Mouse (Mus musculus): ENCODE results near the gene Grcc10.

The Grcc10 gene

DNA sequence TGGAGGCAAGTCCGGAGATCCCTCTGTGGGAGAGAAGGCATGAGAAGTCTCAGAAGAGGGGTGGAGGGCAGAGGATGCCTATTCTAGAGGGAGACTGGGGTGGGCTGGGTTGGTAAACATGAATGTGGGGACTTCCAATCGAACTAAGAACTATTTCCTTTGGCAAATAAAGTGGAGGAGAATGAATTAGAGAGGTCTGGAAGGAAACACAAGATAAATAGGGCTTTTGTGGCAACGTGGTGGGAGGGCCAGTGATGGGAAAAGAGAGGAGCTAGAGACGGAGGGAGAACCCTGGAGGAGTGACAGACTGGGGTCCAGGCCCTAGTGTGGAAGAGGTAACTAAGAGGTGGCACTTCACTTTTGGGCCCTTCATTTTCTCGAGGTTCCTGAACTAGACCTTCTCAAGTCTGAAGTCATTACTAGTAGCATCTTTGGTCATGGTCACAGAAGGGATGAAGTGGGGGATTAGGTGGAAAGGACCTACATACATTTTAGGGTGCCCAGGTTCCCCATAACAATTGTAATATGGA, 16.2 kb upstream of the Grcc10 start:
- DNase-seq (ENCODE audit: low spot score in 2 of 2): no peak

DNA sequence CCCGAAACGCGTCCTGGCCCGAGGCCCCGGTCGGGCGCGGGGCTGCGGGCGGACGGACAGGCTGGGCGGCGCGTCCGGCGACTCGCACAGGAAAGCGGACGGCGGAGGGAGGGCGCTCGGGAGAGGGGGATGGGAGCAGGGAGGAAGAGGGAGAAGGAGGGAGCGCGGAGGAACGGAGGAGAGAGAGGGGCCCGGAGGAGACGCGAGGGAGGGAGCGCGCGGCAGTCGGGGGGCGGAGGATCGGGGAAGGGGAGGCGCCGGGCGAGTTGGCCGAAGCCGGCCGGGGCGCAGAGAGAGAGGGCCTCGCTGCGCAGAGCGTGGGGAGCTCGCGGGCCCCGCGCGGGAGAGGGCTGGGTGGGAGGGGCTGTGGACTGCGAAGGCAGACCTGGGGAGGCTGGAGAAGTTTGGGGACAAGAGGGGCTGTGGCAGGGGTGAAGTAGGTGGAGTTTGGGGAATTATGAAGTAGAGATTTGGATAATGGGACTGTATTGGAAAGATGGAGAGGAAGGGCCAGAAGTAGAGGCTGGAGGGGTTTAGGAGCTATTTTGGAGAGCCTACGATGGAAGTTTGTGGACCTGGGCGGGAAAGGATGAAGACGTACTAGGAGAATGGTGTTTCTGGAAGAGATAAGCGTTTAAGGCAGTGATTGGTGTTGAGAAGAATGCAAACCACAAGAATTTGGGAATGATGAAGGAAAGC, 15.6 kb upstream of the Grcc10 start:
- DNase-seq (ENCODE audit: low spot score in 2 of 2): peak; percentile 64 to 79

DNA sequence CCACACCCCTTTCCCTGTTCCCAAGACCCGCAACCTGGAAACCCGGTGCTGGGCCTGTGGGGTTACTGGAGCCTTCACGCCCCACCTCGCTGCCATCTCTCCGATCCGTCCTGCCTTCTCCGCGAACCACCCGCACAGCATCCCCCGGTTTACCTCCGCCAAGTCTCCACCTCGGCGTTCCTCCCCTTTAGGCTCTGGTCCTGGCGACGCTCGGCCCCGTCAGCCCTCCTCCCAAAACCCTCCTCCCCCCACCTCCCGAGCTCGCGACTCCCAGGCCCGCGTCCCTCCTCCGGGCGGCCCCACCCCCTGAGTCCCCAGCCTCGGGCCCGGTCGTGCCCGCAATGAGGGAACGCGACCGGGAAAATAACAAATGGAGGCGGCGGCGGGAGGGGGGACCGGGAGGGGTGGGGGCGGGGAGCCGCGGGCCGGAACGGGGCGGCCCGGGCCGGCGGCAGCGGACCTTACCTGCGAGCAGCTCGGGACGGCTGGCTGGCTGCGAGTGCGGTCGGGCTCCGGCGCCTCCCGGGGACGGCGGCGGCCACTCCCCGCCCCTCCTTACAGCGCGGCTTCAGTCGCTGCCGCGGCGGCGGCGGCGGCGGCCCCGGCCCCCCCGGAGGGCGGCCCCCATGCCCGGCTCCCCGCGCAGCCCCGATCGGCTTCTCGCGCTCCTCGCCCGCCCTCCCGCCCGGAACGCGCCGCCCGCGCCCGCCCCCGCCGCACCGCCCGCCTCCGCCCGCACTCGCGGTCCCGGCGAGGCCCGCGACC, 14.8 kb upstream of the Grcc10 start, which contains the start of the genes Gm45234 and Atn1:
Gene Gm45234, minus strand, starts transcription at position 191 of the 765 bp plus-strand sequence.
Gene Atn1, minus strand, starts transcription at position 694 of the 765 bp plus-strand sequence.
- DNase-seq (ENCODE audit: low spot score in 2 of 2): peak in 1 of 2 experiments; percentile 57

DNA sequence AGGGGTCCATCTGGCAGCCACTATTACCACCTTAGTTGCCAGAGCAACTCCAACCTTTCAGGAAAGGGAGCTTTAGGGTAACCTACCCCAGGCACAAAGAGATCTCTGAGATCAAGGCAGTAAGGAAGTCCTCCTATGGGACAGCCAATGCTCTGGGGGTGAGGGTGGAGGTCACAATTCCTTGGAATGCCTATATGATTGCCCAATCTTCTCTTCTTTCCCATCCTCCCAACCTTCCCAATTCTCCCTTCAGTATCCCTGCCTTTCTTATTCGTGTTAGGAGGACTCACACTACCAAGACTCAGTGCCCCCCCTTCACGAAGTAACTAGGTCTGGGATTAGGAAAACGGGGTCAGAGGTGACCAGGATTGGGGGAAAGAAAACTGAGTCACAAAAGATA, 14.1 kb upstream of the Grcc10 start:
- DNase-seq (ENCODE audit: low spot score in 2 of 2): no peak

DNA sequence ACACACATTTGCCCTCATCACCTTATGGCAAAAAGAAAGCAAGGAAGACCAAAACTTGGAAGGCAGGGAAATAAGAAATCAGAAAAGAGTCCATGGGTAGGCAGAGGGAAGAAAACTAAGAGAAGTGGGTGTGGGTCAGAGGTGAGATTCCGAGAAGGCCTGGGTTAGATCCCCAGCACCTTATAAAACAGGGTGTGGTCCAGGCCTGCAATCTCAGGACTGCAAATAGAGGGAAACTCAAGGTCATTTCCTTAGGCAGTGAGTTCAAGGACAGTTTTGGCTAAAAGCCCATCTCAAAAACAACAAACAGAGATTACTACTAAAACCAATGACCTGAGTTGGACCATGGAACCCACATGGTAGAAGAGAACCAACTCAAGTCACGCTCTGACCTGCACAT, 12.7 kb upstream of the Grcc10 start:
- no peak for DNase-seq (ENCODE audit: low spot score in 2 of 2)

GRCm38 (mm10) chr6:124750405-124750804, 9.2 kb upstream of the Grcc10 start:
- DNase-seq (ENCODE audit: low spot score in 2 of 2): no peak

DNA sequence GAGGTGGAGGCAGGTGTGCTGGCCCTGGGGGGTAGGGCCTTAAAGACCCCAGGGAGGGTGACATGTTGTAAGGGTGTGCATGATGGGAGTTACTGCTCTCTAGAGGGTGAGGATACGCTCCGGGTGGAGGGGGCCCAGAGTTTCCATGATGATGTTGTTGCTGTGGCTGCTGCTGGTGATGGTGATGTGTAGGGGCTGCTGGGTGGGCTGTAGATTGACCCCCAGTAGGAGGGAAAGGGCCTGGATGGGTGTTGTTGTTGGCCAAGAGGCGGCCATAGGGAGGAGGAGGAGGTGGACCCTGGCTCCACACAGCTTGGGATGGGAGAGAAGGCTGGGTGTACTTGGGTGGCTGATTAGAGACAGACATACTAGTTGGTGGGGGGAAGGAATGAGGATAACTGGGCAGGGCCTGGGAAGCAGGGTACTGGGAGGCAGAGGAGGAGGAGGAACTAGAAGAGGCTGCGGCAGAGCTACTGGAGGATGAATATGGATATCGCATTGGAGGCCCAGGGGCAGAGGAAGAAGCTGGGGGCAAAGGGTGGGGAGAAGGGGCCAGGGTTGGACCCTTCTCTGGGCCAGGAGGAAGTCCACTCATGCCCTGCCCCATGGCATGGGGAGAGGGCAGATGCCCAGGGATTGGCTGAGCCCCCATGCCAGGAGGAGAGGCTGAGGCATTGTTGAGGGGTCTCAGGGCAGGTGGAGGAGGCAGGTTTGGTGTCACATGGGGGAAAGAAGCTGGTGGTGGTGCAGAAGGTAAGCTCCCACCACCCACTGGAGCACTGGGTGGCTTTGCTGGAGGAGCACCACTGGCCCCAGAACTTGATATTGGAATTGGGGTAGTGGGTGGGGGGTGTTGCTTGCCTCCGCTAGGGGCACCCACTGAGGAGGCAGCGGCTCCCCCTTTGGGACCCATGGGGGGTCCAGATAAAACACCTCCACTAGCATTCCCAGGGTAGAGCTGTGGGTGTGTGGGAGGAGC, 5.8 kb upstream of the Grcc10 start:
- no peak for DNase-seq (ENCODE audit: low spot score in 2 of 2)

DNA sequence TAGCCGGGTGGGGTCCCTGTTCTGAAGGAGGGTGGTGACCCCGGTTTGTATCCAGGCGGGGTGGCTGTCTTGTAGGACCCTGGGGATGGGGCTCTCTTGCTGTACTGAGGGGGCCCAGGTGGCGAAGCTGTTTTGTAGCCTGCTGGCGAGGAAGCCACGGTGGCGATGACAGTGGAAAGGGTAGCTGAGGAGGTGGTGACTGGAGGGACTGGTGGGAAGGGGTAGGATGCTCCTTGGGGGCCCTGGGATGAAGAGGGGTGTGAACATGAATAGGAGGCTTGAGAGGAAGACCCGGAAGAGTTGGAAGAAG, 5.1 kb upstream of the Grcc10 start:
- no peak for DNase-seq (ENCODE audit: low spot score in 2 of 2)

DNA sequence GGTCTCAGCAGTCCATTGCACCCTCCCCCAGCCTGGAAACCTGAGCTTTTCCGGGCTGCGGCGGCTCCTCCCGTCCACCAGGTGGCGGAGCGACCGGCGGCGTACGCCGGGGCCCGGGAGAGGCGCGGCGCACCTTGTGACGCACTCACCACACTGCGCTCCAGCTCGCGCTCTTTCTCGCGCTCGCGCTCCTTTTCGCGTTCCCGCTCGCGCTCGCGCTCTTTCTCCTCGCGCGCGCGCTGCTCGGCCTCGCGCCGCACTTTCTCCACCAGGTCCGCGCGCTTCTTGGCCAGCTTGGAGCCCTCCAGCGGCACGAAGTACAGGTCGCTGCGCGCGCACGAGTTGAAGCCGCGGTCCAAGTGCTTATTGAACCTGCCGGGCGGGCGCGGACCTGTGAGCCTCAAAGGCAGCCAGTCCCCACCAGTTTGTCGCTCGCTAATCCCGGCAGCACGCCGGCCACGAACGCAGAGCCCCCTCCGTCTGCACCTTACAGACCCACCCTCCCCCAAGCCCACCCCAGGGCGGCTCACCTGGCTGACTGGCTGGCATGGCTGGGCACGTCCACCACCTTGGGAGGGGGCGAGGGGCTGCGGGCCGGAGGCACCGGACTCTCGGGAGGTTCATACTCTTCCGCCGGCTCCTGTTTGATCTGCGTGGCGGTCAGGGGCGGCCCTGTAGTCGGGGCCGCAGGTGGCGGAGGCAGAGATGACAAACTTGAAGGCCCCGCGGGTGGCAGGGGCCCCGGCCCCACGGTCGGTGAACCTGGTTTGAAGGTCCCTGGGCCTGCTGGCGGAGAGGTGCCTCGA, 4.5 kb upstream of the Grcc10 start:
- DNase-seq (ENCODE audit: low spot score in 2 of 2): peak; percentile 90 to 96

DNA sequence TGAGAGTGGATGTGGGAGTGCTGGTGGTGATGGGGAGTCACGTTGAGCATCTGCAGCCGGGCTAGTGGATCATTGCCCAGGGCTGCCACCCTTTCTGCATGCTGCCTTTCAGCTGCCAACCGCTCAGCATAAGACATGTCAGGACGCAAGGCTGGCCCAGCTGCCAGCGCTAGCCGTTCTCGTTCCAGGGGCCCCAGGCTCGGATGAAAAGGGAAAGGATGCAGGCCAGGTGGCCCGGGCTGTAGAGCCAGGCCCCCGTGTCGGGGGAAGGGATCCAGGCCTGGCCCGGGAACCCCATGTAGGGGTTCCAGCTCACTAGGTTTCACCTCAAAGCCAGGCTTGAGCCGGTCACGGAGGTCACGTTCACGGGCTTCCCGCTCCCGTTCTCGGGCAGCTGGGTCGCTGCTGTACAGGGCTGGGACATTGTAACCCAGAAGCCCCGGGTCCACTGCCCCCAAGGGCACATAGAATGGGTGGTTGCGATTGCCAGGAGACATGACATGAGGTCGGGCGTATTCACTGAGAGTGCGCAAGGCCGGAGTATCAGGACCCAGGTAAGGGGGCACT, 3.7 kb upstream of the Grcc10 start:
- DNase-seq (ENCODE audit: low spot score in 2 of 2): no peak

DNA sequence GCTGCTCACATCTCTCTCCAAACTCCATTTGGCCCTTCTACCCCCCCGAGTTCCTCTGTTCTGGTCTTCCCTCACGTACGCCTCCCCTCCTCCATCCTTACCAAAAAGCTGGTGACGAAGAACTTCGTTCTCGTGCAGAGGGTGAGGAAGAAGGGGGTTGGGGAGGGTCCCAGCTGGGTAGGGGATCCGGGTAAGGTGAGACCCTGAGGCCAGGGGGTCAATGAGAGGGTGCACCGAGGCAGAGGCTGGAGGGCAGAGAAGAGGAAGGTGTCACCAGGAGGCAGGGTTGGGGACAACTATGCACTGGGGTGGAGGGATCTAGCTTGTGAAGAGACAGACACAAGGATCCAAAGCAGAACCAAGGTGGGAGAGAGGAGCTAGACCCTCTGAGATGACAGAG, 2.5 kb upstream of the Grcc10 start:
- DNase-seq (ENCODE audit: low spot score in 2 of 2): no peak

- no peak for DNase-seq (ENCODE audit: low spot score in 2 of 2)
These were observed 1.8 kb upstream of the Grcc10 start for GRCm38 (mm10) chr6:124742839-124743514.

DNA sequence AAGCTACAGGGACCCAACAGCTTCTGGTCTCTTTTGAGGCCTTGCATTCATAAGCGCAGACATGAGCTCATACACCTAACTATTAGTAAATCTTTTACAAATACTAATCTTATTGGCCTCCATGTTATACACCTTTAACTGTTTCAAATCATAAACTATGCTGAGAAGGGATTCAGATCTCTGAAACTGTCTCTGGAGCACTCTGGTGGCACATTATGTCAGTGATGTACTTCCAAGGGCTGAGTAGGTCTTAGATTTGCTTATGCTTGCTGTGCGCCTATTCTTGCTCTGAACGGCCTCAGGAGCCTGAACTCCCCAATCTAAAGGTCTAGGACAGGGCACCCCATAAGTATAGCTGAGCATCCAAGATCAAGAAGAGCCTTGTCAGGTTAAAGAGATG, 668 bp upstream of the Grcc10 start:
- no peak for DNase-seq (ENCODE audit: low spot score in 2 of 2)

- no peak for DNase-seq (ENCODE audit: low spot score in 2 of 2)
These were observed 825 bp downstream of the Grcc10 start for GRCm38 (mm10) chr6:124740211-124740887.

DNA sequence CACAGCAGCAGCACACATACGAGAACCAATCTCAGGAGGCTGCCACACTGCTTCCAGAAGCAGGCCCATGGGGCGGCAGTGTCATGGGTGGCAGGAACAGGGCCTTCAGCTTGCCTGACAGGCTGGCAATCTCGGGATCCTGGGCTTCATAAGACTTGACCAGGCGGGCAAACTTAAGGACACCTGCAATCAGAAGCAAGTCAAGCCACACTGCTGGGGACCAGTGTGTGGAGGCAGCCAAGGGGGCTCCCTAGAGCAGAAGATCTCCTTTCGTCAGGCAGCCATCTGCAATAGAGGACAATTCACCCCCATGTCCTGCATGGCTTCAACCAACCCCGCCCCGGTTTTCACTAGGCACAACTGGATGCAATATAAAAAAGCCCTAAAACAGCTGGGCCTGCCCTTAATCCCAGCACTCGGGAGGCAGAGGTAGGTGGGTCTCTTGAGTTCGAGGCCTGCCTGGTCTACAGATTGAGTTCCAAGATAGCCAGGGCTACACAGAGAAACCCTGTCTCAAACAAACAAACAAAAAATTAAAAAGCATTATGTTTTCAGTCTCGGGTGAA, 1.9 kb downstream of the Grcc10 start:
- DNase-seq (ENCODE audit: low spot score in 2 of 2): no peak

GRCm38 (mm10) chr6:124738511-124739023, 2.6 kb downstream of the Grcc10 start, which contains the start of gene Ptpn6:
TSS of gene Ptpn6 (minus strand) at chr6:124738714.
- no peak for DNase-seq (ENCODE audit: low spot score in 2 of 2)

DNA sequence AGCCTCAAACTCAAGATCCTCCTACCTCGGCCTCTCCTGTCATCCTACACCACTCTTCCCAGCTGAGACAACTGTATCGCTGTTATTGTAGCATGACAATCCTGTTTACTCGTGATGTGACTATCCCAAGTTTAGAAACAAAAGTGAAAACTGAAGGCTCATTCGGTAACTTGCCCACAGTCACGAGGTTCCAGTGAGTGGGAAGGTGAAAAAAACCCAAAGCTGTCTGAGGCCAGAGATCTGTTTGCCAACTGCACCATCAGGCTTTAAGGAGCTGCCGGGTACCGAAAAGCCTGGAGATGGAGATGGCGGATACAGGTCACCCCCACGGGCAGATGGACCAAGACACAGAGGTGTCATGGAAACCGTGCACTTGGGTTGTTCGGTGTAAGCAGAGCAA, 4.1 kb downstream of the Grcc10 start:
- no peak for DNase-seq (ENCODE audit: low spot score in 2 of 2)

- DNase-seq (ENCODE audit: low spot score in 2 of 2): no peak
These were observed 6.8 kb downstream of the Grcc10 start for GRCm38 (mm10) chr6:124734417-124734816.

Data from cerebellum, postnatal 4 days (tissue).